Mouse (Mus musculus): ENCODE measurements around the gene Rhno1. TPM values are rescaled to one million over a fixed set of nuclear protein-coding genes. Genes with fewer than 3 reads are reported as not detected.

The Rhno1 gene
- total and polyA plus RNA-seq, 3 experiments: 46.8 to 137 (median 88.1) TPM

DNA sequence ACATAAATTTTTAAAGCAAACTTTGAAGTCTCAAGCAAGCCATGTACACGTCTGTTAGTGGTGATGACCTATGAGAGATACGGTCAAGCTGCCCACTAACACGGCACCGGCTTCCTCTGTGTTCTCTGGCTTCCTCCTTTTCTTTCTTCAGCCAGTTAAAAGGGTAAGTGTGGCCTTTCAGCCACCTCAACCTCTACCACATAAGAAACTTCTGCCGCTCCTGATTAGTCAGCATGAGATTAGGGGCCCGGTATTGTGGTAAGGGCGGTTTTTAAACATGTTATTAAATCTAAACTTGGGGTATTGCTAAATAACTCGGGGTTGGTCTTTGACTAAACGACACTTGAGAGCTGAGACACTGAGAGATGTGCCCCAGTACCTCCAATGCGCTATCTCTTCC is 17.1 kb downstream of the Rhno1 start (continued):
- no peak for TF ChIP-seq JUND (IDR thresholded peaks at IDR 0.05; ENCODE audit: low read depth, low read length)
- no peak for TF ChIP-seq MYC (IDR thresholded peaks at IDR 0.05; ENCODE audit: low read depth, low read length)
- peak; percentile 74; the same call in 1 of the 2 replicates for TF ChIP-seq MAFK (IDR thresholded peaks at IDR 0.05; ENCODE audit: borderline replicate concordance, low read depth, low read length)
- TF ChIP-seq ELF1 (IDR thresholded peaks at IDR 0.05; ENCODE audit: low read depth, low read length): no peak
- no peak for TF ChIP-seq NRF1 (IDR thresholded peaks at IDR 0.05; ENCODE audit: insufficient read depth, low read depth, low read length, poor library complexity, severe bottlenecking)
- no peak for TF ChIP-seq MAZ (IDR thresholded peaks at IDR 0.05; ENCODE audit: low read depth, low read length)
- no peak for TF ChIP-seq CHD2 (IDR thresholded peaks at IDR 0.05; ENCODE audit: low read length)
- no peak for TF ChIP-seq ZKSCAN1 (IDR thresholded peaks at IDR 0.05; ENCODE audit: low read depth, low read length)
- no peak for TF ChIP-seq POLR2A (IDR thresholded peaks at IDR 0.05; ENCODE audit: control insufficient read depth in 1 of 2, insufficient read depth in 1 of 2, low read depth in 1 of 2, low read length in 2 of 2, poor library complexity in 1 of 2)
- no peak for TF ChIP-seq RAD21 (IDR thresholded peaks at IDR 0.05; ENCODE audit: low read depth, low read length)
- no peak for TF ChIP-seq POLR2AphosphoS5 (IDR thresholded peaks at IDR 0.05; ENCODE audit: borderline replicate concordance, low read depth, low read length)
- no peak for TF ChIP-seq GABPA (IDR thresholded peaks at IDR 0.05; ENCODE audit: low read depth, low read length)
- TF ChIP-seq MXI1 (IDR thresholded peaks at IDR 0.05; ENCODE audit: low read depth, low read length): no peak
- TF ChIP-seq ETS1 (IDR thresholded peaks at IDR 0.05; ENCODE audit: low read depth, low read length): peak; percentile 49; the same call in 1 of the 2 replicates
- peak; percentile 64 to 84 for TF ChIP-seq EP300 (IDR thresholded peaks at IDR 0.05; ENCODE audit: low read depth in 1 of 2, low read length in 2 of 2)

DNA sequence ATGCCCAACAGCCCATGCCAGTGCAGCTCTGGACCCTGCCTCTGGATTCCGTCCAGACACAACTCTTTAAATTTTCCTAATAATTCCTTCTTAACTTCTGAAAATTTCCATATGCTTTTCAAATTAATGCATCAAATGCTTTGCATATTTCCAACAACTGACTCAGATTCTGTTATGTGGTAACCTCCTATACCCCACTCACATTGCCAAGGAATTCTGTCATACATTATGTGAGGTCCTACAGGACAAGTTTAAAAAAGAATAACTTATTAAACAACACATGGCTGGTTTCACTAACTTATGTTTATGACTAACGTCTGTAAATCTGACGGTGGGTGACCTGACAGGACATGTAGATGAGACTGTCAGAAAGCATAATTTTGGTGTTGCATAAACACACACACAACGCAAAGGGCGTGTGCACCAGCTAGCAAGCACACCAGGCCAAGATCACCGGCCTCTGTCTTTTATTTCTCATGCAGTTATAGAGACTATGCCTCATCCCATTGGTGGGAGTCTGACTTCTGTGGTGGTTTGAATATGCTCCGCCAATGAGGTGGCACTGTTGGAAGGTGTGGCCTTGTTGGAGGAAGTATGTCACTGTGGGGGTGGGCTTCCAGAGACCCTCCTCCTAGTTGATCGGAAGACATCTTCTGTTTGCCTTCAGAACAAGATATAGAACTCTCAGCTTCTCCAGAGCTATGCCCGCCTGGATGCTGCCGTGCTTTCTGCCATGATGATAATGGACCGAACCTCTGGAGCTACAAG is 20.6 kb downstream of the Rhno1 start:
- Histone ChIP-seq H3K9me3 (replicated peaks; ENCODE audit: insufficient read depth, low read length) (no peaks in the 10 kb centered on the region), H3K27ac (ENCODE audit: control insufficient read depth, low read depth, low read length) (no peak overlapping the region), H3K36me3 (ENCODE audit: control insufficient read depth in 1 of 2, insufficient read depth in 2 of 2, low read length in 2 of 2) (peaks cover 0 to 13% of the 10 kb centered on the region in 2 experiments; a peak in 2 of 4 replicates), H3K27me3 (ENCODE audit: control insufficient read depth in 1 of 2, insufficient read depth in 2 of 2, low read length in 2 of 2) (no peaks in the 10 kb centered on the region), H3K4me3 (ENCODE audit: control insufficient read depth in 1 of 2, insufficient read depth in 1 of 2, low read depth in 2 of 2, low read length in 2 of 2) (no peak overlapping the region), H3K9ac (ENCODE audit: control insufficient read depth, low read depth, low read length, poor library complexity, severe bottlenecking) (no peak overlapping the region), H3K79me2 (ENCODE audit: control insufficient read depth, insufficient read depth, low read length, poor library complexity) (no peaks in the 10 kb centered on the region), H3K4me1 (ENCODE audit: control insufficient read depth in 1 of 2, insufficient read depth in 2 of 2, low read length in 2 of 2) (peaks cover 2 to 14% of the 10 kb centered on the region in 2 experiments; a peak in 2 of 4 replicates)
- TF ChIP-seq GATA1 (IDR thresholded peaks at IDR 0.05; ENCODE audit: low read depth, low read length) (no peak), USF1 (IDR thresholded peaks at IDR 0.05; ENCODE audit: low read depth, low read length) (no peak), POLR2AphosphoS5 (IDR thresholded peaks at IDR 0.05; ENCODE audit: borderline replicate concordance, low read depth, low read length) (no peak), MAFK (IDR thresholded peaks at IDR 0.05; ENCODE audit: borderline replicate concordance, low read depth, low read length) (no peak), POLR2AphosphoS2 (IDR thresholded peaks at IDR 0.05; ENCODE audit: low read length) (no peak), NRF1 (IDR thresholded peaks at IDR 0.05; ENCODE audit: insufficient read depth, low read depth, low read length, poor library complexity, severe bottlenecking) (no peak), MEF2A (IDR thresholded peaks at IDR 0.05; ENCODE audit: extremely low read depth, insufficient replicate concordance, low read depth, low read length, poor library complexity, severe bottlenecking) (no peak), MAX (IDR thresholded peaks at IDR 0.05; ENCODE audit: low read length) (no peak), CTCF (IDR thresholded peaks at IDR 0.05 in 2 of 3, conservative IDR thresholded peaks at IDR 0.05 in 1 of 3; ENCODE audit: control insufficient read depth in 1 of 3, insufficient read depth in 1 of 3, low read depth in 2 of 3, low read length in 3 of 3, poor library complexity in 1 of 3, severe bottlenecking in 1 of 3) (no peak), POLR2A (IDR thresholded peaks at IDR 0.05; ENCODE audit: control insufficient read depth in 1 of 2, insufficient read depth in 1 of 2, low read depth in 1 of 2, low read length in 2 of 2, poor library complexity in 1 of 2) (no peak), MXI1 (IDR thresholded peaks at IDR 0.05; ENCODE audit: low read depth, low read length) (no peak), TAL1 (IDR thresholded peaks at IDR 0.05; ENCODE audit: low read length) (no peak), ETS1 (IDR thresholded peaks at IDR 0.05; ENCODE audit: low read depth, low read length) (no peak), TBP (IDR thresholded peaks at IDR 0.05; ENCODE audit: low read depth, low read length) (no peak), RCOR1 (IDR thresholded peaks at IDR 0.05; ENCODE audit: low read depth, low read length) (no peak), KAT2A (conservative IDR thresholded peaks at IDR 0.05; ENCODE audit: low read depth, low read length) (no peak), CHD2 (IDR thresholded peaks at IDR 0.05; ENCODE audit: low read length) (no peak), CHD1 (IDR thresholded peaks at IDR 0.05; ENCODE audit: low read depth, low read length) (no peak)
- DNase-seq (ENCODE audit: low read depth, low spot score): no peak

Measured in MEL (cell line).